Mouse (Mus musculus): ENCODE measurements around the gene Sp110.
"Not testable (repeated sequence)": the region's sequence is repeated elsewhere in the genome, so short reads cannot be mapped to it uniquely, and the experiment has no call there.

The Sp110 gene

DNA sequence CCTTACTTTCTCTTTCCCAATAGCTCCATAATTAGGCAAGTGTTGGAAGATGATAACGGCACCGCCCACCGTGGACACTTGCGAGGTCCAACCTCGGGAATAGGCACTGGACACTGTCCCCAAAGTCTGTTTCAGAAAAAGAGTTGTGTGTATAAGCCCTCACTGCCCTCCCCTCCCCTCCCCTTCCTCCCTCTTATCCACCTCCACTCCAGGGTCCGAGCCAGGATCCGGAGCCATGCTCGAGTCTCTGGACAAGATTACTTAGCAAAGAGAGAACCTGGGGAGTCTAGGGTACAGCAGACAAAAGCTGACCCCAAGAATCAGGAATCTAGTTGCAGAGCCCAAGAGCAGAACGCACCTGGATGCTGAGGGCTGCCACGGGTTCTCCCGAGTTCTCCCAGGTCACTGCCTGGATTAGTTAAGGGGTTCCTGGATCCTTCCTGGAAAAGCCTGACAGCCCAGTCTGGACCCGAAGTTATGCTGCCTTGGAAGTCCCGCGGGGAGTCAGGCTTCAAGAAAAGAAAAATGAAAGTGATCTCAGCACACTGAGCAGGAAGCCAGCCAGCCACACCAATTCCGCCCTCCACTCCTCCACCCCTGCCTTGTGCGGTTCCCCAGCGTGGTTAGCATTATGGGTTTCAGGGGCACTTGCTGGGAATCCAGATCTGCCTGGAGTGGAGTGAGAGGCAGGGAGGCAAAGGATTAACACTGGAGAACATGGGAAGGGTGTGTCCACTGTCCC, at the start of gene Sp110:
TSS of gene Sp110 (minus strand) at position 547 of the 742 bp plus-strand sequence.
- DNase-seq (ENCODE audit: low spot score) = peak; percentile 54

DNA sequence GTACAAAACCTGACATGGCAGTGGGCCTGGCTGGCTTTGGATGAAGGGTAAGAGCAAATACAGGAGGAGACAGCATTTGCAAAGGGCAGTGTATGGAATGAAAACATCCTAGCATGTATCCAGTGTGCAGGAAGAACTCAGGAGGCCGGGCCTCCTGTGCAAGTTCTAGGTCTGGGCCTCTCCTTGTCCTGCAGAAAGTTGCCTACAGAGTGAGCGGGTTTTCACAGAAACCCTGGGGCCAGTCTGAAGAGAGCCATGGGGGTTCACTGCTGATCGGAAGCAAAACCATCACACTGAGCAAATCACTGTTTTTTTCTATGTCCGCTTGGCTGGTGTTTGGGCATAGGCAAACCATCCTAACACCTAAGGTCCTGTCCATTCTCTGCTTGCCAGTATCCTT, 39.5 kb upstream of the Sp110 start:
- not testable (repeated sequence) for DNase-seq (ENCODE audit: low spot score)

DNA sequence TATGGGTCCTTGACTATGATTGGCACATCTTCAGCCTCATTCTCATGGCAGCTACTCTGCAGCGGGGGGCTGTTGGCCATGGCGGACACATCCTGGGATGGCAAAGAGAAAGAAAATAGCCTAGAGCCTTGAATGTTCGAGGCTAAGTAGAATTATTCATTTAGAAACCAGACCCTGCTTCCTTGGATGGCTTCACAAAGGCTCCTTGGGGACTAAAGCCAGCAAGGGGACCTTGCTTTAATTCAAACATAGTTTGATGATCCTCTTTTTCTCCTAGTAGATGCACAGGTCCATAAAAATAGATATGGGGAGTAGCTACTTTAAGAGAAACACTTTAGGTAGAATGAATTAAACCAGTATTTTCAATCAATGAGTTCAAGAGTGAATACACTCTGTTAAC, 38.3 kb upstream of the Sp110 start:
- not testable (repeated sequence) for DNase-seq (ENCODE audit: low spot score)

DNA sequence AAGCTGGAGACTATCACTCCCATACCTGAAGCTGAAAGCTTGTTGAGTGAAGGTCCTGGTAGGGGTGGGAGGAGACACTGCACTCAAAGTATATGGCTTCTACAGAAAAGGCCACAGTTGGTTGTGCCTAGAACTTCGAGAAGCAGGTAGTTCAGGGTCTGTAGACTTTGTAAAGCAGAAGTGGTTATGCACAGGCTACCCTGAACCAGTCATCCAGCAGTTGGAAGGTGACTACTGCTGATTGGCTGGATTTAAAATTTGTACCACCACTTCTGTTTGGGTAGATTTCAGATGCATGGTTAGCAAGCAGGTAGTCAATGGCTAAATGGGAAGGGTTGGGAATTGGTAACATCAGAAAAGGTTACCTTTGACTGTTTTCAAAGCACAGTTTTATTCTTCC, 20.1 kb upstream of the Sp110 start:
- DNase-seq (ENCODE audit: low spot score) = not testable (repeated sequence)

DNA sequence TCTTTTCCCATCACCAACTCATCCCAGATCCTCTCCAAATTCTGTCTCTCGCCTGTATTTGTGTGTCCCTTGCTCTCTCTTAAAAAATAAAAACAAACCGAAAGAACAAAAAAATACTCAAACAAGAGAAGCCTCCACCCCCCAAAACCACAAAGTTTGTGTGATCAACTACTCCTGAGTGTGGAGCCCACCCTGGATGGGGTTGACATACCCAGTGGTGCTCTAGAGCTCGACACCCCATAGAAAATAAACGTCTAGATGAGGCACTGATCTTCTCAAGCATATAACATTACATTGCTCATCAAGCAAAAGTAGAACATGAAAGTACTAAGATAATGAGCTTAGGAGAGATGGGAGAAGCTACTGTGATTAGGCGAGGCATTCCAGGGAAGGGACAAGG, 18.5 kb upstream of the Sp110 start:
- not testable (repeated sequence) for DNase-seq (ENCODE audit: low spot score)

DNA sequence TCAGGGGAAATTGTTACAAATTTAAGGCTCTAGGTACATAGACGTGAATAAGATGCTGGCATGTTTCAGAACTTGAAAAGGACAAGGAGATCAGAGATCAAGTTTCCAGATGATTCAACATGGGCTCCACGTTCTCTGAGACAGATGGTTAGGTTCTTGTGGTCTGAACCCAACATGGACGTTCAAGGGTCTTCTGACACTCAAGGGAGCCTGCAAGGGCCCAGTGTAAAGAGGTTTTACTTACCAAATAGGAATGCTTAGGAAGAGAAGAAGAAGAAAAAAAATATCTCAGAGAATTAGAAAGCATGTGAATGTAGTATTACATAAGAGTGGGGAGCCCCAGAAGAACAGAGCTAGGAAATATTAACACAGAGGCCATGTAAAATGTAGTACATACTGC, 17.2 kb upstream of the Sp110 start:
- DNase-seq (ENCODE audit: low spot score) = not testable (repeated sequence)

DNA sequence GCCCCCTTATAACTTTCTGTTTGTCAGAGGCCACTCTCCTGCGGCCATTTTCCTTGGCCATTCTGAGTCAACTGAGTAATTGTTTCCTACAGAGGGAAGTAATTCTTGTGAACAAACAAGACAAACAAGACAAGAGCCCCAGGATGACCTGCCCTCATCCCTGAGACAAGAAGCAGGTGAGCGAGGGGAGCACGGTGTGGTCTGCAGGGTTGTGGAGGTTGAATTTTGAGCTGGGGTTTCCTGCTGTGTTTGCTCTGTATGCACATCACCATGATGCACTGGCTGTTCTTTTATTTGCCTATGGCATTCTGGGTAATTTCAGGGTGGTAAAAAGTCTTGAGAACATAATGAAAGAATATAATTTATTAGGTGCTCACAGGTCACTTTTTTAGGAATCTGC, 16.5 kb upstream of the Sp110 start:
- not testable (repeated sequence) for DNase-seq (ENCODE audit: low spot score)

DNA sequence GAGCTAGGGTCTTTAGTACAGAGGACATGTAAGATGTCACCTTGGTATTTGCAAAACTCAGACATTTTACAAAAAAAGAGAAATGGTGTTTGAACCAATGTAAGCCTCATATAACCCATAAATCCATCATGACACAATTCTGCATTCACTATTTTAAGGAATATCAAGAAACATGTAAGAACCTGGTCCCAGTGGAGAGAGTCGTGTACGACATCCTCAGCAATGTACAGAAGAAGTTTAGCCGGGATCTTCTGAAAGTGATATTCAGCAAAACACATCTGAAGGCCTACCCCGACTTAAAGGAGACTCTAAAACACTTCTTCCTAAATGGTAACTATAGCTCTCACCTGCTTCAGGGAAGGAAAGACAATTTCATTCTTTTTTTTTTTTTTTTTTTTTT, 12.0 kb upstream of the Sp110 start:
- DNase-seq (ENCODE audit: low spot score) = not testable (repeated sequence)

DNA sequence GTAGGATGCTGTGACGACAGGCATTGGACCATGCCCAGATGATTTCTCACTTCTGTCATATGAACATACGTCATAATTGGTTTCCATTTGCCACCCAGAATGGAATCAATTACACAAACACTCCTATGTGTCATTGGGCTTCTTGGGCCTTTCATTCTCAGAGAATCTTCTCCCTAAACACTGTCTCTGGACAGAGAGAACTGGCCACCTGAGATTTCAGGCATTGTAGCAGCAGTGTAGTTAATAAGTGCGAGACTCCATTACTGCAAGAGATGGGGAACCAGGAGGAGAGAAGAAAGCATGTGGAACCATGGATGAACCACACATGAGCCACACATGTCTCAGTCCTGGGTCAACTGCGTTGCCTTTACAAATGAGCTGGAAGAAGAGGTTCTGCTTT, 9.7 kb upstream of the Sp110 start:
- DNase-seq (ENCODE audit: low spot score) = not testable (repeated sequence)

DNA sequence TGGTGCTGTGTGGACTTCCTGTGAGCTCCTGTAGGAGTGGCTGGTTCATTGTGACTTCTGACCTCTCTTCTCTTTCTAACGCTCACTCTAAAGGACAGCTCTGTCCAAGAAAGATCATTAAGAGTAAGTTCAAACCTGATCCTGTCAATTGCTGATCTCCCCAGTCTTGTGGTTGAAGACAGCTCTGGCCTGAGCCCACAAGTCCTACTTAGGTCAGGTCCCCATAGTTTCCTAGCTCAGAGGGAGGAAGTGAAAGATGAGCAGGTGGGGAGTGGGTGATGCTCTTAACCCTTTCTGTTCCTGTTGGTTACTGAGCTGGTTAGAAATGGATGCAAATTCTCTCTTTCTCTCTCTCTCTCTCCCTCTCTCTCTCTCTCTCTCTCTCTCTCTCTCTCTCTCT, 5.7 kb upstream of the Sp110 start:
- not testable (repeated sequence) for DNase-seq (ENCODE audit: low spot score)

DNA sequence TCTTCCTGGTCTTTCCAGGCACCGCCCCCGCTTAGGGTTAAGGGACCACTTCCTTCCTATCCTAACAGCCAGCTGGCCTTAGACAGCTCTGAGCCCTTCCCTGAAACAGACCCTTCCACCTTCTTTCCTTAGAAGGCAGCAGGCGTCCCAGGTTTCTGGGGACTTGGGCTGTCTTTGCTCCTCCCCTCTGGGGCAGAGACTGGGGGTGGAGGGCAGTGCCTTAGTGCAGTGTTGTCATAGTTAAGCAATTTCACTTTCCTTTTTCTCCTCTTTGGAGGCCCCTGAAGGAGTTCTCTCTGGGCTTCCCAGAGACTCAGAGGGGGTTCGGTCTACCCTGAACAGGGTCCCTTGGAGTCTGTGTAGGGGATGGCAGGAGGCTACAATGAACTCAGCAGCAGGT, 2.2 kb upstream of the Sp110 start:
- DNase-seq (ENCODE audit: low spot score) = peak; percentile 60

DNA sequence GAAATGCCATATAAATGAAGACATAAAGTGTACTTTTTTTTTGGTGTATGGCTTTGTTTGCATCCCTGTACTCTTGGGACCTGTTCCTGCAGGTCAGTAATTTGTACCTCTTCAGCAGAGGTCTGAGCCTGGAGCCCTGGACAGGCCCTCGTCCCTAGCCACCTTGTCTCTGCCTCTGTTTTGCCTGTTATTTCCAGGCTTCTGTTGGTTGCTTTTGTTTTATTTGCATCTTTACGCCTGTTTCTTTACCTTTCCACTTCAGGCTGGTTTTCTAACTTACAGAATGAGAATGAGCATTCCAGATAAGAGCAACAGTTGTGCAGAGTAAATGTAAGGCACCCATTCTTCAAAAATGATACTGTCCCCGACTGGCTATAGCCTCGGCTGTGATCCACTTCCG, 1.5 kb upstream of the Sp110 start, which contains the start of gene Sp140:
TSS of gene Sp140 (plus strand) at position 301 of the 400 bp plus-strand sequence.
- not testable (repeated sequence) for DNase-seq (ENCODE audit: low spot score)

DNA sequence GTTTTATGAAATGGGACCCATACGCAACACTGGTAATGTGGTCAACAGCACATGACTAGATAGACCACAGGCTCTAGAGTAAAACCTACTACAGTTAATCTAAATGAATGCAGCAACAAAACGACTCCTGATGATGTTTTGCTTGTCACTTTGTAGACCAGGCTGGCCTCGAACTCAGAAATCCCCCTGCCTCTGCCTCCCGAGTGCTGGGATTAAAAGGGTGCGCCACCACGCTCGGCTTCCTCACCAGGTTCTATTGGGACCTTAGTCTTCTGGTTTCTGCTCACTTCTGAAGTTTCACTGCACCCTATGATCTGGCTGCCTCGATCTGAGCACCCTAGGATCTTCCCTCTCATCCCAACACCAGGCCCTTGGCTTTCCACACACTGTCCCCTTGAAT, 6.1 kb downstream of the Sp110 start:
- not testable (repeated sequence) for DNase-seq (ENCODE audit: low spot score)

DNA sequence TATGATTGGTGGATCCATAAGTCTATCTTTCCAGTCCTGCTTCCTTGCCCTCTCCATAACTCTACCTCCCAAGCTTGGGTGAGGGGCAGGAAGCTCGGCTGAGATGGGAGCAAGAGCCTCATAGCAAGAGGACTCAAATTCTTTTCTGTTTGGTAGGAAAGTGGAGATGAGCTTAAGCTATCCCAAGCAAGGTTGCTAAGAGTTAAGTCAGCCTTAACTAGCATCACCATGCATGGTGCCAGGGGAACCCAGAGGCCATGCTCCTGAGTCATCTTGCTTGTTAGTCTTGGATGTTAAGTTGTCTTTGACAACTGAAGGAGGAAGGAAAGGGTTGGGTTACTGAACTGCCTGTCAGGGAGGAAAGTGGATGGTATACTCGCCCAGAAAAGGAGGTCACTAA, 9.9 kb downstream of the Sp110 start:
- not testable (repeated sequence) for DNase-seq (ENCODE audit: low spot score)

DNA sequence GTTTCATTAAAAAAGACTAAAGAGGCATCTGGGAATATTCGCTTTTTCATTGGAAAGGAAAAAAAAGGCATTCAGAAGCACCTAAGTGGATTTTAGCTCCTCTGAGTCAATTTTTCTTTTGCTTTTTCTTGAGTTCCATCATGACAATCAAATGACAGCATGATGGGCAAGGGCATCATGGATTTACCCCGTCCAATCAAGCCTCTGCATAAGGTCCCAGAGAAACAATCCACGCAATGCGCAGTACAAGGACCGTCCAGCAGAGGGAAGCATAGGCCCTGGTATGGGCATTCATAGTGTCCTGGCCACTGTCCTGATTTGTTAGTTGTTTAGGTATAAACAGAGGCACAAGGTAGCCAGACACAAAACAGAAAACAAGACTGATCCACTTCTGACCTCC, 17.1 kb downstream of the Sp110 start:
- DNase-seq (ENCODE audit: low spot score) = not testable (repeated sequence)

DNA sequence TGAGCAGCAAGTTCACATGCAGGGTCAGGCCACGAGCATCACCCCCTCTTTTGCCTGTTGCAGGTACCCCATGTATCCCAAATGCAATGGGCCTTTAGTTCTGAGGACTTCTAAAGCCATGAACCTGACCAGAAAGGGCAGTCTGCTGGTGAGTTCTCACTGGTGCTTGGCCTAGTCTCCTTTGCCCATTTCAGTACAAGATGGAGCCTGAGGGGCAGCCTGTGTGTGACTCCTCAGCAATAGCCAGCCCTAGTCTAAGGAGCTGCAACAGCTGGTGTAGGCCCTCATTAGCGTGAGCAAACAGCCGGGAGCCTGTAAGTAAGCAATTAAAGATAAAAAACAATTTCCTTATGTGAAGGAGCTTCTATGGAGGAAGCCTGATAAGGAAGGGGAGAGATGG, 18.0 kb downstream of the Sp110 start:
- DNase-seq (ENCODE audit: low spot score) = not testable (repeated sequence)

DNA sequence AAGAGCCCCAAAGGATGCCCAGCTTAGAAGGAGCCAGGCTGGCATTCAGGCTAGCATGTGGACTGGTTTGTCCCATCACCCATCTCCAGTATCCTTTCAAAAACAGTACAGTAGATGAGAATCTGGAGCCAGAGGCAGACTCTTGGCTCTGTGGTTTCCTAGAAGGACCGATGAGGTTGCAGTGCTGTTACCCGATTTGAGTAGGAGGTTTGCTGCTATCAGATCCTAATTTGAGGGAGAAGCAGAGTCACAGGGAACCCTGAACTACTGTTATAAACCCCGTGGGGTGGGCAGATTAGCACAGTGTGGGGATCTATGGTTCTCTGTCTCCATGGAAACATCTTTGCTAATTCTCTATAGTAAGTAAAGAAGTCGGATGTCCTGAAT, 18.5 kb downstream of the Sp110 start:
- DNase-seq (ENCODE audit: low spot score) = not testable (repeated sequence)

DNA sequence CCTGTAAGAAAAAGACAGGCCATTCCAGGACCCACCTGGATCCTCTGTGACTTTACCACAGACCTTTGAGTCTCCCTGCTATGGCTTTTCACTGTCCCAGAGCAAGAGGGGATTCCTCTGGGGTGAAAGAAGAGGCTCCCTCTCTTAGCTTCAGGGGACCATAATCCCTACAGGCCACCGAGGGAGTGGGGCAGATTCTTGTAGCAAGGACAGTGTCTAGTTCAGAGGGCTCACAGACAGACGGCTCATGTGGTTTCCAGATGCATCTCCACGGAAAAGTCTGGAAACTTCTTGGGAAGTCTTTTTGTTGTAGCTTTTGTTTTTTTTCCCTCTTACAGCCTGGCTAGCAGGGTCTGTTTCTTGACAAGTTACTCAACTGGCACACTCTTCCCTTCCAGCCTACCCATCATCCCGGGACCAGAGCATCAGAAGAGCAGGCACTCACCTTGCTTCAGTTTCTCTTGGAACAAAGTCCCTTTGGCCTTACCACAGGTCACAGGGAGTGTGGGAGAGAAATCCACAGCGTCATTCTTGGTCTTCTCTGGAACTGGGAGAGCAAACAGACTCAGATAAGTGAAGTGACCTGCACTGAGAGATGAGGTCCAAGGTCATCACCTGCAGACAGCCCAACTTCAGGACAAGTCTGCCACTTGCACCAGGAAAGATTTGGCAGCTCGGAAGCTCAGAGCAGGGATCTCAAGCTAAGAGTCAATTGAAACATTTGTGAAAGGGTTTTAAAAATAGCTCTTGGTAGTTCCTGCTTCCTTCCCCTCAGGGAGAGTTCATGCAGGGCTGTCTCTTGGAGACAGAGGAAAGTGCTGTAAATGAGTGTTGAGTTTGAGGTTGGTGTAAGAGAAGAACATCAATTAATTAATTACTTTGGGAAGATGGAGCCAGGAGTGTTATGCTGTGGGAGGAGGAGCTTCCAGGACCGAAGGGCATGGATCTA, 19.1 kb downstream of the Sp110 start:
- DNase-seq (ENCODE audit: low spot score) = not testable (repeated sequence)

DNA sequence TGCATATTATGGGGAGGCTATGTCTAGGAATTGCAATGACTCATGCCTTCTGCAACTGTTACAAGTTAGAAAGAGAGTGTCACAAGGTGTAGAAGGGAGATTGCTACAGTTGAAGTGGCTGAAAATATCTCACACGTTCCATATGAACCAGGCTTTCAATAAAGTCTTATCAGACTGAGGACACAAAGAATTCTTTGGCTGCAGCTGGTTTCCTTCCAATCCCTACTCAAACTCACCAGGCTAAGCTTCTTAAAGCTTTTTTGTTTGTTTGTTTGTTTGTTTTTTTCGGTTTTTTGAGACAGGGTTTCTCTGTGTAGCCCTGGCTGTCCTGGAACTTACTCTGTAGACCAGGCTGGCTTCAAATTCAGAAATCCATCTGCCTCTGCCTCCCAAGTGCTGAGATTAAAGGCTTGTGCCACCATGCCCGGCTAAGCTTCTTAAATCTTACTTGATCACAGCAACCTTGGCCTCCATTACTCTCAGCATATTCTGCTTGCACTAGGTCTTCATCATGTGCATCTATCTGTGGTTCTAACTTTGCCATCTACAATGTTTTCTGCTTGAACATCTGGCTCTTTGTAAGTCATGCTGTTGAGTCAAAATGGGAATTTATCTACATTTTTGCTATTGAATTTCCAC, 20.1 kb downstream of the Sp110 start:
- DNase-seq (ENCODE audit: low spot score) = not testable (repeated sequence)

DNA sequence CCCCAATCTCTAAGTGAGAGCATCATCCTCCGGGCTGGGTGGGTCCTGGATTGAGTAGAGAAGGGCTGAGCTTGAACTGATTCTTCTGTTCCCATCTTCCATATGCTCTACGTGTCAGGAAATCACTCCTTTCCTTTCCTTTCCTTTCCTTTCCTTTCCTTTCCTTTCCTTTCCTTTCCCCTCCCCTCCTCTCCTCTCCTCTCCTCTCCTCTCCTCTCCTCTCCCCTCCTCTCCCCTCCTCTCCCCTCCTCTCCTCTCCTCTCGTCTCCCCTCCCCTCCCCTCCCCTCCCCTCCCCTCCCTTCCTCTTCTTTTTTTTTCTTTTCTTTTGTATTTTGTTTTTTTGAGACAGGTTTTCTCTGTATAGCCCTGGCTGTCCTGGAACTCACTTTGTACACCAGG, 23.2 kb downstream of the Sp110 start, which contains the start of gene G530012D18Rik:
TSS of gene G530012D18Rik (plus strand) at position 301 of the 400 bp plus-strand sequence.
- DNase-seq (ENCODE audit: low spot score) = not testable (repeated sequence)

DNA sequence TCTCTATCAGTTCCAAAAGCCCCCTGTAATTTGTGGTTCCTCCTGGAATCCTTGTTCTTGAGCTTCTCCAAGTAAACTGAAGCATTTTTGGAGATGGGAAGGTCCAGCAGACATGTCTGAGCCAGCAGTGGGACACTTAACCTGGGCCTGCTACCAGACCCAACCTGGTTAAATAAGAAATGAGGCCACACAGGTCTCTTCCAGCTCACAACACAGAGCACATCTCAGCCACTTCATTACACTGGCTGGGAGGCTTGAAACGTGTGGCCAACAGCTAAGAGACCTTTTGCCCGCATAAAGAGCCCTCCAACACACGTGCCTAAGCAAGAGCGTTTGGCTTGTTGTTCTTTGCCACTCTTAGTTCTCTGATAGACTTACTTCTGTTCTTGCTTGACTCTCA, 25.1 kb downstream of the Sp110 start:
- DNase-seq (ENCODE audit: low spot score) = not testable (repeated sequence)

DNA sequence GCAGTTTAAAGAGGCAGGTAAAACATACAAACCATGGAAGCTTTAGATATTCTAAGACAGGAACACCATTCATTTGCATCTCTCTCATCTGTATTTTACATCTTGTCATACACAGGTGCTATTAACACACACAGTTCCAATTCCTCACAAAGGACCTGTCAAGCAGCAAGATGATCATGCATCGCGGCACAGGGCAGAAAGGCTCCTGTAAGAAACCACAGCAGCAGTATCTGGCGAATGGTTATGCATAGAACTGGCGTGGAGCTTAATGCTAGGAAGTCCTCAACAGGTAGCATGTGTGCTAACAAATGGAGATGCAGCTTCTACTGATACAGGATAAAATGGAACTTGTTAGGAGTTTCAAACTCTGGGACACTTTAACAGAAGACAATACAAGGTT, 43.4 kb downstream of the Sp110 start:
- DNase-seq (ENCODE audit: low spot score) = not testable (repeated sequence)

Measured in T-cell, adult 2 months (primary cell).